8 mouse cellular contexts compared by ENCODE assay signal in the genomic region with DNA sequence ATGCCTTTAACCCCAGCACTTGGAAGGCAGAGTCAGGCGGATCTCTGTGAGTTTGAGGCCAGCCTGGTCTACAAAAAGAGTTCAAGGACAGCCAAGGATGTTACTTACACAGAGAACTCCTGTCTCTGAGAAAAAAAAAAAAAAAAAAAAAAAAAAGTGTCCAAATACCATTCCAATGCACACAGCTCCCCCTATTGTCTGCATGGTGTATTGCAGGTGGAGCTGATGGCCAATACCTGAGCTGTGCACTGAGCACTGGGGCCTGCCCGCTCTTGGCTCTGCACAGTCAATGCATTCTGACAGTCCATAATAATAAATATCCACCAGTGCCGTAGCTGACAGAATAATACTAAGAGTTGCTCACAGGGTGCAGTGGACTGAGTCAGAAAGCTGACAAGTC. TPM values are rescaled to one million over a fixed set of nuclear protein-coding genes. Genes with fewer than 3 reads are reported as not detected.
DNase-seq lines count a peak whose midpoint lies in the region; ATAC-seq and TF ChIP-seq lines count a peak whose summit lies in the region.

No protein-coding gene starts in this region.

- TF ChIP-seq EP300 in ES-Bruce4 (IDR thresholded peaks at IDR 0.05; ENCODE audit: insufficient read depth, low read depth, low read length): no peak

- no peak for TF ChIP-seq POLR2A in ES-Bruce4 (IDR thresholded peaks at IDR 0.05; ENCODE audit: insufficient read depth, low read length)
- TF ChIP-seq POLR2A in bone marrow, adult 2 months (IDR thresholded peaks at IDR 0.05; ENCODE audit: borderline replicate concordance, control insufficient read depth, low read depth, low read length): no peak

- TF ChIP-seq CTCF in ES-Bruce4 (IDR thresholded peaks at IDR 0.05; ENCODE audit: low read depth, low read length): peak; percentile 61
- TF ChIP-seq CTCF in bone marrow, adult 2 months (IDR thresholded peaks at IDR 0.05; ENCODE audit: control insufficient read depth, insufficient read depth, low read length): peak; percentile 64

- H3K27ac ChIP-seq in hindbrain, embryonic 10.5 days: no peak overlapping the region
- H3K27ac ChIP-seq in hindbrain, embryonic 13.5 days: no peak overlapping the region
- H3K27ac ChIP-seq in ES-Bruce4 (ENCODE audit: insufficient read depth, low read length): no peak overlapping the region
- no peak overlapping the region for H3K27ac ChIP-seq in bone marrow, adult 2 months (ENCODE audit: control insufficient read depth, insufficient read depth, low read depth, low read length, poor library complexity)
- no peak overlapping the region for H3K27ac ChIP-seq in neural tube, embryonic 11.5 days (ENCODE audit: low read depth, low read length)

- no peak overlapping the region for H3K4me3 ChIP-seq in hindbrain, embryonic 10.5 days
- H3K4me3 ChIP-seq in hindbrain, embryonic 13.5 days: no peak overlapping the region
- no peak overlapping the region for H3K4me3 ChIP-seq in ES-Bruce4 (ENCODE audit: low read depth, low read length)
- H3K4me3 ChIP-seq in bone marrow, adult 2 months (replicated peaks; ENCODE audit: control insufficient read depth, low read depth, low read length): no peak overlapping the region
- H3K4me3 ChIP-seq in neural tube, embryonic 11.5 days (ENCODE audit: low read depth, low read length): no peak overlapping the region

- ATAC-seq in hindbrain, embryonic 13.5 days (ENCODE audit: low FRiP score): no peak
- ATAC-seq in erythroid progenitor cell, adult 5-6 weeks (replicated peaks; ENCODE audit: low FRiP score, poor library complexity, severe bottlenecking): peak; percentile 56
- ATAC-seq in neural tube, embryonic 11.5 days (ENCODE audit: insufficient read depth, low FRiP score, low TSS enrichment): no peak

- H3K9me3 ChIP-seq in hindbrain, embryonic 10.5 days: no peaks in the 10 kb centered on the region
- no peaks in the 10 kb centered on the region for H3K9me3 ChIP-seq in hindbrain, embryonic 13.5 days
- H3K9me3 ChIP-seq in ES-Bruce4 (replicated peaks; ENCODE audit: control insufficient read depth, insufficient read depth, low read length, poor library complexity, severe bottlenecking): no peaks in the 10 kb centered on the region
- no peaks in the 10 kb centered on the region for H3K9me3 ChIP-seq in neural tube, embryonic 11.5 days (ENCODE audit: control insufficient read depth, low read length)

- DNase-seq in hindbrain, embryonic 10.5 days (ENCODE audit: low spot score): peak; percentile 66
- peak; percentile 78 to 82 for DNase-seq in left cerebral cortex, adult 18-20 months (ENCODE audit: low spot score in 2 of 2)
- peak; percentile 54 for DNase-seq in neural tube, embryonic 11.5 days (ENCODE audit: low spot score)
- DNase-seq in yolk sac, embryonic 10.5 days (ENCODE audit: low spot score): peak; percentile 55

- WGBS in hindbrain, embryonic 10.5 days: 47% methylated on average over 3 of the region's 3 CpGs
- 33% methylated on average over 3 of the region's 3 CpGs for WGBS in hindbrain, embryonic 13.5 days
- WGBS in bone marrow, adult 2 months: 58% methylated on average over 3 of the region's 3 CpGs
- WGBS in neural tube, embryonic 11.5 days: 33% methylated on average over 3 of the region's 3 CpGs

- no peak overlapping the region for H3K9ac ChIP-seq in hindbrain, embryonic 13.5 days
- no peak overlapping the region for H3K9ac ChIP-seq in ES-Bruce4 (ENCODE audit: low read depth, poor library complexity, severe bottlenecking)
- no peak overlapping the region for H3K9ac ChIP-seq in neural tube, embryonic 11.5 days (ENCODE audit: low read length)

- H3K4me1 ChIP-seq in hindbrain, embryonic 10.5 days (replicated peaks): peaks cover 35% of the 10 kb centered on the region
- H3K4me1 ChIP-seq in hindbrain, embryonic 13.5 days (replicated peaks): peaks cover 17% of the 10 kb centered on the region
- no peaks in the 10 kb centered on the region for H3K4me1 ChIP-seq in ES-Bruce4 (ENCODE audit: control insufficient read depth, insufficient read depth, low read length)
- no peaks in the 10 kb centered on the region; the same call in 1 of the 2 replicates for H3K4me1 ChIP-seq in bone marrow, adult 2 months (ENCODE audit: control insufficient read depth, insufficient read depth, low read length)
- peaks cover 6% of the 10 kb centered on the region; the same call in 1 of the 2 replicates for H3K4me1 ChIP-seq in neural tube, embryonic 11.5 days (ENCODE audit: control insufficient read depth, insufficient read depth, low read length)

- peaks cover 2% of the 10 kb centered on the region for H3K36me3 ChIP-seq in hindbrain, embryonic 10.5 days
- H3K36me3 ChIP-seq in hindbrain, embryonic 13.5 days: no peaks in the 10 kb centered on the region
- H3K36me3 ChIP-seq in ES-Bruce4 (ENCODE audit: control insufficient read depth, insufficient read depth, low read length, poor library complexity, severe bottlenecking): no peaks in the 10 kb centered on the region
- H3K36me3 ChIP-seq in neural tube, embryonic 11.5 days (ENCODE audit: control insufficient read depth, insufficient read depth, low read length): no peaks in the 10 kb centered on the region

- peaks cover 19% of the 10 kb centered on the region for H3K27me3 ChIP-seq in hindbrain, embryonic 10.5 days (ENCODE audit: insufficient read depth, poor library complexity, severe bottlenecking)
- H3K27me3 ChIP-seq in hindbrain, embryonic 13.5 days: peaks cover 13% of the 10 kb centered on the region; the same call in 1 of the 2 replicates
- H3K27me3 ChIP-seq in ES-Bruce4 (ENCODE audit: control insufficient read depth, insufficient read depth, low read length, poor library complexity, severe bottlenecking): no peaks in the 10 kb centered on the region
- H3K27me3 ChIP-seq in neural tube, embryonic 11.5 days (ENCODE audit: control insufficient read depth, insufficient read depth, low read length): no peaks in the 10 kb centered on the region

- no peak overlapping the region for H3K4me2 ChIP-seq in hindbrain, embryonic 13.5 days
- H3K4me2 ChIP-seq in neural tube, embryonic 11.5 days (ENCODE audit: low read depth): no peak overlapping the region

RNA-seq across cellular contexts. Expression of a gene that starts 2.2 kb away (rescaled TPM):
- 2.3 and 3.6 TPM in 2 replicates for polyA plus RNA-seq in hindbrain, embryonic 10.5 days (2016; fragmentation: Nextera tagmentation; extraction: Ambion mirVana)
- polyA plus RNA-seq in hindbrain, embryonic 13.5 days (2015; fragmentation: Nextera tagmentation; extraction: Ambion mirVana): 2.4 and 3.1 TPM in 2 replicates
- polyA plus RNA-seq in ES-Bruce4 (2011; ENCODE audit: insufficient read depth, insufficient read length, low read depth, missing spikeins): 34.9 and 41.9 TPM in 2 replicates
- 6.8 TPM in 1 of 2 replicates, not detected in the other for polyA plus RNA-seq in bone marrow, adult 2 months (2011; ENCODE audit: insufficient read depth, insufficient read length, low replicate concordance, missing spikeins)
- not detected in 2 replicates for total RNA-seq in erythroid progenitor cell, adult 5-6 weeks (2015; ENCODE audit: low replicate concordance)
- total RNA-seq in erythroid progenitor cell, adult 5-6 weeks (2017; ENCODE audit: low replicate concordance): not detected in 2 replicates
- total RNA-seq in left cerebral cortex, adult 18-20 months (2021): 1 to 10 TPM; 4.4 to 5.2 TPM
- polyA plus RNA-seq in neural tube, embryonic 11.5 days (2014; fragmentation: Nextera tagmentation; extraction: Ambion mirVana): 0.42 and 0.99 TPM in 2 replicates

RNA-seq across cellular contexts. Expression of a gene that starts 3.9 kb away (rescaled TPM):
- polyA plus RNA-seq in hindbrain, embryonic 10.5 days (2016; fragmentation: Nextera tagmentation; extraction: Ambion mirVana): 61.7 and 63.1 TPM in 2 replicates
- polyA plus RNA-seq in hindbrain, embryonic 13.5 days (2015; fragmentation: Nextera tagmentation; extraction: Ambion mirVana): 51.9 and 52.6 TPM in 2 replicates
- 68.4 and 74.6 TPM in 2 replicates for polyA plus RNA-seq in ES-Bruce4 (2011; ENCODE audit: insufficient read depth, insufficient read length, low read depth, missing spikeins)
- polyA plus RNA-seq in bone marrow, adult 2 months (2011; ENCODE audit: insufficient read depth, insufficient read length, low replicate concordance, missing spikeins): 8.8 and 13.7 TPM in 2 replicates
- 8.0 and 8.3 TPM in 2 replicates for total RNA-seq in erythroid progenitor cell, adult 5-6 weeks (2015; ENCODE audit: low replicate concordance)
- total RNA-seq in erythroid progenitor cell, adult 5-6 weeks (2017; ENCODE audit: low replicate concordance): 2.3 and 5.9 TPM in 2 replicates
- total RNA-seq in left cerebral cortex, adult 18-20 months (2021): 10 to 100 TPM; 37.3 to 40.1 TPM
- 66.7 and 66.9 TPM in 2 replicates for polyA plus RNA-seq in neural tube, embryonic 11.5 days (2014; fragmentation: Nextera tagmentation; extraction: Ambion mirVana)

RNA-seq across cellular contexts. Expression of a gene that starts 17.3 kb away (rescaled TPM):
- polyA plus RNA-seq in hindbrain, embryonic 10.5 days (2016; fragmentation: Nextera tagmentation; extraction: Ambion mirVana): 4.3 and 5.2 TPM in 2 replicates
- polyA plus RNA-seq in hindbrain, embryonic 13.5 days (2015; fragmentation: Nextera tagmentation; extraction: Ambion mirVana): 11.3 and 14.0 TPM in 2 replicates
- 4.0 and 4.1 TPM in 2 replicates for polyA plus RNA-seq in ES-Bruce4 (2011; ENCODE audit: insufficient read depth, insufficient read length, low read depth, missing spikeins)
- polyA plus RNA-seq in bone marrow, adult 2 months (2011; ENCODE audit: insufficient read depth, insufficient read length, low replicate concordance, missing spikeins): 0.29 and 0.45 TPM in 2 replicates
- not detected in 2 replicates for total RNA-seq in erythroid progenitor cell, adult 5-6 weeks (2015; ENCODE audit: low replicate concordance)
- total RNA-seq in erythroid progenitor cell, adult 5-6 weeks (2017; ENCODE audit: low replicate concordance): not detected in 2 replicates
- 10 to 100 TPM; 27.1 to 27.2 TPM for total RNA-seq in left cerebral cortex, adult 18-20 months (2021)
- polyA plus RNA-seq in neural tube, embryonic 11.5 days (2014; fragmentation: Nextera tagmentation; extraction: Ambion mirVana): 4.0 and 5.0 TPM in 2 replicates

RNA-seq across cellular contexts. Expression of a gene that starts 32.8 kb away (rescaled TPM):
- polyA plus RNA-seq in hindbrain, embryonic 10.5 days (2016; fragmentation: Nextera tagmentation; extraction: Ambion mirVana): 0.14 TPM in 1 of 2 replicates, not detected in the other
- polyA plus RNA-seq in hindbrain, embryonic 13.5 days (2015; fragmentation: Nextera tagmentation; extraction: Ambion mirVana): 0.52 and 1.0 TPM in 2 replicates
- 2.1 and 2.8 TPM in 2 replicates for polyA plus RNA-seq in ES-Bruce4 (2011; ENCODE audit: insufficient read depth, insufficient read length, low read depth, missing spikeins)
- polyA plus RNA-seq in bone marrow, adult 2 months (2011; ENCODE audit: insufficient read depth, insufficient read length, low replicate concordance, missing spikeins): 1.8 TPM in 1 of 2 replicates, not detected in the other
- total RNA-seq in erythroid progenitor cell, adult 5-6 weeks (2015; ENCODE audit: low replicate concordance): 2.9 TPM in 1 of 2 replicates, not detected in the other
- 0.39 and 4.9 TPM in 2 replicates for total RNA-seq in erythroid progenitor cell, adult 5-6 weeks (2017; ENCODE audit: low replicate concordance)
- total RNA-seq in left cerebral cortex, adult 18-20 months (2021): 1 to 10 TPM; 2.4 to 2.6 TPM
- polyA plus RNA-seq in neural tube, embryonic 11.5 days (2014; fragmentation: Nextera tagmentation; extraction: Ambion mirVana): 0.82 TPM in 1 of 2 replicates, not detected in the other

RNA-seq across cellular contexts. Expression of a gene that starts 42.0 kb away (rescaled TPM):
- polyA plus RNA-seq in hindbrain, embryonic 10.5 days (2016; fragmentation: Nextera tagmentation; extraction: Ambion mirVana): 0.70 TPM in 1 of 2 replicates, not detected in the other
- 2.1 and 3.6 TPM in 2 replicates for polyA plus RNA-seq in hindbrain, embryonic 13.5 days (2015; fragmentation: Nextera tagmentation; extraction: Ambion mirVana)
- polyA plus RNA-seq in ES-Bruce4 (2011; ENCODE audit: insufficient read depth, insufficient read length, low read depth, missing spikeins): 2.8 TPM in 1 of 2 replicates, not detected in the other
- not detected in 2 replicates for polyA plus RNA-seq in bone marrow, adult 2 months (2011; ENCODE audit: insufficient read depth, insufficient read length, low replicate concordance, missing spikeins)
- total RNA-seq in erythroid progenitor cell, adult 5-6 weeks (2015; ENCODE audit: low replicate concordance): not detected in 2 replicates
- total RNA-seq in erythroid progenitor cell, adult 5-6 weeks (2017; ENCODE audit: low replicate concordance): not detected in 2 replicates
- 1 to 10 TPM in 1 of 2 experiments, not detected in 1; 1.1 TPM for total RNA-seq in left cerebral cortex, adult 18-20 months (2021)
- 1.0 TPM in 1 of 2 replicates, not detected in the other for polyA plus RNA-seq in neural tube, embryonic 11.5 days (2014; fragmentation: Nextera tagmentation; extraction: Ambion mirVana)
